Mouse (Mus musculus) heart, adult 2 months (tissue): ENCODE results near the gene Celf1. TPM values are rescaled to one million over a fixed set of nuclear protein-coding genes. Genes with fewer than 3 reads are reported as not detected.
A peak's percentile ranks its signal among the peaks of the same experiment; 100 is the strongest.

ENCODE experiments used
- DNase-seq, 2 experiments: peaks; one replicate each; pipeline ENCODE4 v3.0.0; 2021
- H3K27ac ChIP-seq: fragments of 200-600 bp; 2 replicates; pipeline ENCODE4 v1.8.1; 2022
- H3K27me3 ChIP-seq: fragments of 200-500 bp; 2 replicates; pipeline ENCODE4 v1.6.1; 2012; ENCODE audit warnings: mild to moderate bottlenecking, low read length, inconsistent platforms, mixed read lengths; ENCODE audit not compliant: control insufficient read depth, insufficient read depth
- H3K36me3 ChIP-seq: fragments of 200-500 bp; 2 replicates; pipeline ENCODE4 v1.6.1; 2012; ENCODE audit warnings: low read length, inconsistent platforms; ENCODE audit not compliant: control insufficient read depth, insufficient read depth
- H3K4me1 ChIP-seq: fragments of 200-500 bp; 2 replicates; pipeline ENCODE4 v1.6.1; 2011; ENCODE audit warnings: low read length; ENCODE audit not compliant: control insufficient read depth, insufficient read depth
- H3K4me3 ChIP-seq: fragments of 200-600 bp; 2 replicates; pipeline ENCODE4 v1.8.1; 2022
- H3K79me2 ChIP-seq: fragments of 200-500 bp; replicated peaks from 2 replicates; pipeline ENCODE4 v1.6.1; 2012; ENCODE audit warnings: mild to moderate bottlenecking, inconsistent platforms, low read length, moderate library complexity, mixed read lengths; ENCODE audit not compliant: control insufficient read depth, insufficient read depth
- H3K9ac ChIP-seq: fragments of 200-500 bp; 2 replicates; pipeline ENCODE4 v1.6.1; 2012; ENCODE audit warnings: low read depth, mild to moderate bottlenecking, control low read depth, inconsistent platforms, low read length, mixed read lengths
- CTCF ChIP-seq: fragments of 200-600 bp; IDR thresholded peaks from 2 replicates; pipeline ENCODE4 v1.8.1; 2022; ENCODE audit warnings: antibody characterized with exemption, mild to moderate bottlenecking, moderate library complexity
- EP300 ChIP-seq: fragments of 200-500 bp; IDR thresholded peaks from 2 replicates; pipeline ENCODE4 v1.6.1; 2011; ENCODE audit warnings: low read depth, low read length, control low read depth; ENCODE audit not compliant: insufficient read depth
- POLR2A ChIP-seq: fragments of 200-500 bp; IDR thresholded peaks from 2 replicates; pipeline ENCODE4 v1.6.1; 2011; ENCODE audit warnings: mild to moderate bottlenecking, low read depth, low read length, control low read depth; ENCODE audit not compliant: insufficient read depth
- WGBS: fragments of 180-500 bp; shearing (Covaris S2); methylation state at CpG from one replicate; pipeline ENCODE4 v1.1.7; 2018; 5-methylcytosine and 5-hydroxymethylcytosine counted together
- intact Hi-C: fragments of 180-260 bp; cut with DNase I; formaldehyde crosslinking; loops from one replicate; pipeline ENCODE4 v1.15.1; 2025
- polyA plus RNA-seq: library from polyadenylated mRNA; depleted of rRNA; stranded (reverse); fragments of >200 nt; gene quantifications from 2 replicates; pipeline ENCODE4 v1.2.3, GENCODE M21; 2012
- total RNA-seq, 2 experiments: library from RNA; stranded (reverse); gene quantifications; 2 replicates each; pipeline ENCODE4 v1.2.3; 2021

Celf1 gene
- total and polyA plus RNA-seq, 3 experiments: 39.2 to 77.7 (median 69.2) TPM

DNA sequence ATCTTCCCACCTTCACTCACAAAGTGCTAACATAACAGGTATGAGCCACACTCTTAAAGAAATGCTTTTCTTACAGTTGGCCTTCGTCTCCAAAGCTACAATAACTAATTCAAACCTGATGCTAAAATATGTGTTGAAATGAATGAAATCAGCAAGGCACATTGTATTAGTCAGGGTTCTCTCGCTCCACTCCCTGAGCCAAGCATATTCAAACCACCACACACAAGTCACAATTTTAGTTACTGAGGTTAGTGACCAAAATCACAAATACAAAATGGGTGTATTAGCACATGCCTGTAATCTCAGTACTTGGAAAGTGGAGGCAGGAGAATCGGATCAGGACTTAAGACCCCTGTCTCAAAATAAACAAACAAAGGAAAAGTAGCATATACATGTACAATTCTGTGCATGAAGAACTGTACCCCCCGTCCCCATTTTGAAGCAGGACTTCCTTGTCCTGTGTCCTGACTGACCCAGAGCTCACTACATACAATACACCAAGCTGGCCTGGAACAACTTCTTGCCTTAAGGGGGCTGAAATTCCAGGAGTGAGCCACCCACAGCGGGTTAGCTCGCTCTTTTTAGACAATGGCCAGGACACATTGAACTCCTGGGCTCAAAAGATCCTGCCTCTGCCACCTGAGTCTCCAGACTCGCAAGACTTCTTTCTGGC, 23.5 kb upstream of the Celf1 start:
- Histone ChIP-seq H3K27me3 (no peaks in the 10 kb centered on the region), H3K27ac (peak overlapping the region; percentile 96), H3K4me1 (peaks cover 8% of the 10 kb centered on the region), H3K79me2 (no peaks in the 10 kb centered on the region; the same call in 1 of the 2 replicates), H3K36me3 (peaks cover 12% of the 10 kb centered on the region), H3K4me3 (peak overlapping the region; percentile 81), H3K9ac (peak overlapping the region; percentile 97)
- TF ChIP-seq EP300: no peak
- TF ChIP-seq POLR2A: 0 out of 2 replicates have a peak, but pooled peaks have one; percentile 12
- no peak for TF ChIP-seq CTCF
- no peak for DNase-seq
- 15% methylated on average over 7 of the region's 7 CpGs for WGBS
- intact Hi-C loops: loop anchor here (1.0 to 5.0 kb wide), 2 partner anchors 11 to 136 kb away; partner anchors contain the start of gene Psmc3

- under 1% methylated on average over 68 of the region's 73 CpGs for WGBS
- H3K27ac ChIP-seq: peak overlapping the region; percentile 96
- H3K36me3 ChIP-seq: peaks cover 7% of the 10 kb centered on the region
- H3K79me2 ChIP-seq: no peaks in the 10 kb centered on the region; the same call in 1 of the 2 replicates
- H3K4me1 ChIP-seq: peaks cover 8% of the 10 kb centered on the region
- DNase-seq: peak; percentile 87 to 88
- peak overlapping the region; percentile 81 for H3K4me3 ChIP-seq
- TF ChIP-seq CTCF (peak; percentile 52), POLR2A (peak; percentile 49; the same call in 1 of the 2 replicates), EP300 (no peak)
- no peaks in the 10 kb centered on the region for H3K27me3 ChIP-seq
- peak overlapping the region; percentile 97 for H3K9ac ChIP-seq
- intact Hi-C loops: loop anchor here (1.0 to 5.0 kb wide), 2 partner anchors 12 to 135 kb away; partner anchors contain the start of gene Psmc3
These were observed 22.8 kb upstream of the Celf1 start for GRCm38 (mm10) chr2:90917233-90917998.

DNA sequence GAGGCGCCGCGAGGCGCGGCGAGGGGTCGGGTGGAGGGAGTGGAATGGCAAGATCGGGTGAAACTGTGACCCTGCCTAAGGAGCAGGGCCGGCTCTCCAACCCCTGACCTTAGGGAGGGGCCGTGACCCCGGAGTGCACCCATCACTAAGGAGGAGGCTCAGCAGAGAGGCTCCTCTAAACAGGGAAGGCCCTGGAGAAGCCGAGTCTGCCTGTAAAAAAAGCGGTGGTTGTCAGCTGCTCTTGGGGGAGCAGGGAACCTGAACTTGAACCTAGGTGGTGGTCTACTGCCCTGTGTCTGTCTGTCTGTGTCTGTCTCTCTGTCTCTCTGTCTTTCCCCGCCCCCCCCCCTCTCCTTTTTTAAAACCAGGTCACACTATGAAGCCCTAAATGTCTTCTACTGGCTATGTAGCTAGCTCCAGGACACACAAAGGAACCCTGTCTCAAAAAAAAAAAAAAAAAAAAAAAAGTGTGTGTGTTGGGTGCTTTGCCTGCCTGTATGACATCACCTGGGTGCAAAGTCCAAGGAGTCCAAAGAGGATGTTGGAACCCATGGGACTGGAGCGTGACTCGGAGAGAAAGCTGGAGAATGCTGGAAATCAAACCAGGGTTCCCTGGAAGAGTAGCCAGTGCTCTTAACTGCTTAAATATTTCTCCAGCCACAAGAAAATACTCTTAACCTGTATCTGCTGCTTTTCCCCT, 22.0 kb upstream of the Celf1 start:
- under 1% methylated on average over 16 of the region's 16 CpGs for WGBS
- peak overlapping the region; percentile 97 for H3K9ac ChIP-seq
- intact Hi-C loops: loop anchor here (1.0 to 5.0 kb wide), 3 partner anchors 13 to 134 kb away; partner anchors contain the start of gene Psmc3
- peaks cover 8% of the 10 kb centered on the region for H3K4me1 ChIP-seq
- no peaks in the 10 kb centered on the region; the same call in 1 of the 2 replicates for H3K79me2 ChIP-seq
- TF ChIP-seq EP300 (no peak), CTCF (no peak), POLR2A (no peak)
- peak in 1 of 2 experiments; percentile 12 for DNase-seq
- H3K4me3 ChIP-seq: peak overlapping the region; percentile 81
- H3K27ac ChIP-seq: peak overlapping the region; percentile 96
- H3K27me3 ChIP-seq: no peaks in the 10 kb centered on the region
- H3K36me3 ChIP-seq: peaks cover 4% of the 10 kb centered on the region

- WGBS: 42% methylated on average over 1 of the region's 1 CpGs
These were observed 19.0 kb upstream of the Celf1 start for GRCm38 (mm10) chr2:90921178-90921577.

DNA sequence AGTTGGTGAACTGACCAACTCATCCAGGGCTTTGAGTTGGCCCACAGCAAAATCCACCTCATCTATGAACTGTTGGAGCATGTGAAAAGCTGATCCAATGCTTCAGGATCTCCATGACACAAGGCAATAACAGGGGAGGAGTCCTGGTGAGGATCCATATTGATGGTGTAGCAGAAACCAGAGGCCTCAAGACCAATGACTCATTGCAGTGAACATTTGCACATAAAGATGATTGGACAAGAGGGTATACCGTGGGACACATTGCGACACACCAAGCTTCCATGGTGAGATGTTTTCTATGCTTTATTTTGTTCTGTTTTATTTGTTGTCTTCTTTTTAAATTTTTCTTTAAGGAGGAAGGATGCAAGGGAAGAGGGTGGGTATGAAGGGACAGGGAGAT, 17.5 kb upstream of the Celf1 start:
- H3K79me2 ChIP-seq: no peaks in the 10 kb centered on the region
- H3K9ac ChIP-seq: no peak overlapping the region
- TF ChIP-seq CTCF (no peak), POLR2A (no peak), EP300 (no peak)
- 95% methylated on average over 2 of the region's 2 CpGs for WGBS
- H3K4me3 ChIP-seq: no peak overlapping the region
- intact Hi-C loops: no loop called here
- H3K36me3 ChIP-seq: no peaks in the 10 kb centered on the region
- H3K4me1 ChIP-seq: 0 out of 2 replicates have a peak, but pooled peaks cover 1% of the 10 kb centered on the region
- H3K27ac ChIP-seq: no peak overlapping the region
- DNase-seq: no peak
- no peaks in the 10 kb centered on the region for H3K27me3 ChIP-seq

More at GRCm38 (mm10) chr2:90921178-90921577, 19.0 kb upstream of the Celf1 start:
- Histone ChIP-seq H3K9ac (no peak overlapping the region), H3K4me1 (peaks cover 1% of the 10 kb centered on the region; the same call in 1 of the 2 replicates), H3K4me3 (no peak overlapping the region), H3K79me2 (no peaks in the 10 kb centered on the region; the same call in 1 of the 2 replicates), H3K27me3 (no peaks in the 10 kb centered on the region), H3K27ac (no peak overlapping the region), H3K36me3 (no peaks in the 10 kb centered on the region; the same call in 1 of the 2 replicates)
- intact Hi-C loops: no loop called here
- no peak for DNase-seq
- TF ChIP-seq EP300 (no peak), POLR2A (no peak), CTCF (no peak)
